Mouse (Mus musculus) urinary bladder, postnatal 25 days (tissue): Measurements from ENCODE around the gene Pdcl3.

Experiments used
- DNase-seq: peaks from one replicate; pipeline ENCODE4 v3.0.0; 2022; ENCODE audit warnings: low spot score

Pdcl3 gene

GRCm38 (mm10) chr1:38985308-38985707 lies at the start of gene Pdcl3:
TSS of gene Pdcl3 (plus strand) at chr1:38985608.
- DNase-seq: no peak

GRCm38 (mm10) chr1:38936780-38937179 lies 48.6 kb upstream of the Pdcl3 start:
- DNase-seq: peak; percentile 35

- no peak for DNase-seq
Observed at GRCm38 (mm10) chr1:38938849-38939248, 46.6 kb upstream of the Pdcl3 start, which contains the start of gene Nms. TSS of gene Nms (plus strand) at chr1:38939149.

- peak; percentile 9 for DNase-seq
Observed at GRCm38 (mm10) chr1:38939608-38940007, 45.8 kb upstream of the Pdcl3 start.

- DNase-seq: no peak
Observed at GRCm38 (mm10) chr1:38956457-38956856, 29.0 kb upstream of the Pdcl3 start.

- DNase-seq: no peak
Observed at GRCm38 (mm10) chr1:38969116-38969515, 16.3 kb upstream of the Pdcl3 start.

- DNase-seq: no peak
Observed at GRCm38 (mm10) chr1:38971712-38972111, 13.7 kb upstream of the Pdcl3 start.

GRCm38 (mm10) chr1:38972986-38973592 lies 12.3 kb upstream of the Pdcl3 start:
- DNase-seq: no peak

GRCm38 (mm10) chr1:38979953-38980352 lies 5.5 kb upstream of the Pdcl3 start:
- DNase-seq: no peak

GRCm38 (mm10) chr1:38983870-38984269 lies 1.5 kb upstream of the Pdcl3 start:
- no peak for DNase-seq

GRCm38 (mm10) chr1:38987080-38987864 lies 1.9 kb downstream of the Pdcl3 start:
- peak; percentile 96 for DNase-seq

GRCm38 (mm10) chr1:38987865-38988211 lies 2.4 kb downstream of the Pdcl3 start:
- no peak for DNase-seq

- DNase-seq: no peak
Observed at GRCm38 (mm10) chr1:38988357-38988756, 2.9 kb downstream of the Pdcl3 start.

- DNase-seq: no peak
Observed at GRCm38 (mm10) chr1:38992365-38992764, 7.0 kb downstream of the Pdcl3 start.

- peak; percentile 68 for DNase-seq
Observed at GRCm38 (mm10) chr1:39001106-39001505, 15.7 kb downstream of the Pdcl3 start.

- DNase-seq: no peak
Observed at GRCm38 (mm10) chr1:39005751-39006354, 20.4 kb downstream of the Pdcl3 start.

GRCm38 (mm10) chr1:39006830-39007829 lies 21.7 kb downstream of the Pdcl3 start:
- DNase-seq: no peak

- DNase-seq: peak; percentile 37
Observed at GRCm38 (mm10) chr1:39010583-39011021, 25.2 kb downstream of the Pdcl3 start.

- DNase-seq: no peak
Observed at GRCm38 (mm10) chr1:39012576-39012975, 27.2 kb downstream of the Pdcl3 start.

- DNase-seq: no peak
Observed at GRCm38 (mm10) chr1:39013843-39014242, 28.4 kb downstream of the Pdcl3 start.

GRCm38 (mm10) chr1:39015529-39015928 lies 30.1 kb downstream of the Pdcl3 start:
- DNase-seq: no peak

GRCm38 (mm10) chr1:39017871-39018270 lies 32.5 kb downstream of the Pdcl3 start:
- no peak for DNase-seq
